Mouse (Mus musculus): ENCODE data around the gene Tiam2. TPM values are rescaled to one million over a fixed set of nuclear protein-coding genes. Genes with fewer than 3 reads are reported as not detected.

The Tiam2 gene
- polyA plus RNA-seq, 1 experiment: 2.5 TPM

DNA sequence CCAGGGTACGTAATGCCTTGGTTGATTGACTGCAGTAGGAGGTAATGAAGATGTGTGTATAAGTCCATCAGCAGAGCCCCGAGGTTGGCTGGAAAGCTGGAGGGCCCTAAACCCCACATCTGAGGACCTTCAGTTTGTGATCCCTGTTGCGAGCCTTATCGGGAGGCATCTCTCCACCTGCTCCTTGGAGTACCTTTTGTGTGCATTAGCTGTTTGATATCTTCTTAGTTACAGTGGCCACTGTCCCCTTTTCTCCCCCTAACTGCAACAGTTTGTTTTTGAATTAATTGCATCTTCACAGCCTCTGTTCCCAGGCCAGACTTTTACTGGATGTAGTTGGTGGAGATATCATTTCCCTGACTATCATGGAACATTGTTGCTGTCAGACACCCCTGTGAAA, 10.8 kb upstream of the Tiam2 start:
- Histone ChIP-seq H3K4me3 (ENCODE audit: low read depth, low read length) (no peak overlapping the region), H3K27me3 (ENCODE audit: control insufficient read depth, insufficient read depth, low read length, poor library complexity, severe bottlenecking) (peaks cover 6% of the 10 kb centered on the region), H3K9ac (ENCODE audit: low read depth, poor library complexity, severe bottlenecking) (no peak overlapping the region), H3K36me3 (ENCODE audit: control insufficient read depth, insufficient read depth, low read length, poor library complexity, severe bottlenecking) (no peaks in the 10 kb centered on the region), H3K4me1 (ENCODE audit: control insufficient read depth, insufficient read depth, low read length) (no peaks in the 10 kb centered on the region), H3K27ac (ENCODE audit: insufficient read depth, low read length) (no peak overlapping the region), H3K9me3 (replicated peaks; ENCODE audit: control insufficient read depth, insufficient read depth, low read length, poor library complexity, severe bottlenecking) (no peaks in the 10 kb centered on the region)
- TF ChIP-seq EP300 (IDR thresholded peaks at IDR 0.05; ENCODE audit: insufficient read depth, low read depth, low read length) (no peak), POLR2A (IDR thresholded peaks at IDR 0.05; ENCODE audit: insufficient read depth, low read length) (no peak), CTCF (IDR thresholded peaks at IDR 0.05; ENCODE audit: low read depth, low read length) (no peak)

- Histone ChIP-seq H3K36me3 (ENCODE audit: control insufficient read depth, insufficient read depth, low read length, poor library complexity, severe bottlenecking) (no peaks in the 10 kb centered on the region), H3K9ac (ENCODE audit: low read depth, poor library complexity, severe bottlenecking) (peak overlapping the region; percentile 31), H3K4me3 (ENCODE audit: low read depth, low read length) (peak overlapping the region; percentile 73), H3K4me1 (ENCODE audit: control insufficient read depth, insufficient read depth, low read length) (peaks cover 2% of the 10 kb centered on the region), H3K27ac (ENCODE audit: insufficient read depth, low read length) (no peak overlapping the region), H3K9me3 (replicated peaks; ENCODE audit: control insufficient read depth, insufficient read depth, low read length, poor library complexity, severe bottlenecking) (no peaks in the 10 kb centered on the region), H3K27me3 (ENCODE audit: control insufficient read depth, insufficient read depth, low read length, poor library complexity, severe bottlenecking) (peaks cover 6% of the 10 kb centered on the region; the same call in 1 of the 2 replicates)
- TF ChIP-seq CTCF (IDR thresholded peaks at IDR 0.05; ENCODE audit: low read depth, low read length) (no peak), EP300 (IDR thresholded peaks at IDR 0.05; ENCODE audit: insufficient read depth, low read depth, low read length) (no peak), POLR2A (IDR thresholded peaks at IDR 0.05; ENCODE audit: insufficient read depth, low read length) (no peak)
Observed at GRCm38 (mm10) chr17:3326903-3327279, 518 bp downstream of the Tiam2 start.

DNA sequence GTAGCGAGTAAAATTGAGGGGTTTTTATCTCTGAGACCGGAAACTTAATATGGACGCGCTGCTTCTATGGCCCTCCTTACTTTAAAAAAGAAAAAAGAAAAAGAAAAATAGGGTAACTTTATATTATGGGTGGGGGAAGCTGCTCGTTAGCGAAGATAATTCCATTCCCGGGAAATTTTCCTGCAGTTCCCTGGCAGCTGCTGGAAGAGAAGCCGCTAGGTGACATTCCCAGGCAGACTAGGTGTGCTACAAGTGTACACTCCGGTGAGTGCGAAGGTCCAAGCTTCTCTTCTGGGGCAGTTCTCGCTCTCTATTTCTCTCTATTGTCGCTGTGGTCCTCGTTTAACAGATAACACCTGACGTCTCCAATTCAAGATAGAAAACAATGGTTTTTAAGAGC, 962 bp downstream of the Tiam2 start:
- Histone ChIP-seq H3K9ac (ENCODE audit: low read depth, poor library complexity, severe bottlenecking) (no peak overlapping the region), H3K4me3 (ENCODE audit: low read depth, low read length) (no peak overlapping the region; the same call in 1 of the 2 replicates), H3K27ac (ENCODE audit: insufficient read depth, low read length) (no peak overlapping the region), H3K4me1 (ENCODE audit: control insufficient read depth, insufficient read depth, low read length) (peaks cover 2% of the 10 kb centered on the region), H3K36me3 (ENCODE audit: control insufficient read depth, insufficient read depth, low read length, poor library complexity, severe bottlenecking) (no peaks in the 10 kb centered on the region), H3K9me3 (replicated peaks; ENCODE audit: control insufficient read depth, insufficient read depth, low read length, poor library complexity, severe bottlenecking) (no peaks in the 10 kb centered on the region), H3K27me3 (ENCODE audit: control insufficient read depth, insufficient read depth, low read length, poor library complexity, severe bottlenecking) (peaks cover 6% of the 10 kb centered on the region; the same call in 1 of the 2 replicates)
- TF ChIP-seq CTCF (IDR thresholded peaks at IDR 0.05; ENCODE audit: low read depth, low read length) (no peak), EP300 (IDR thresholded peaks at IDR 0.05; ENCODE audit: insufficient read depth, low read depth, low read length) (no peak), POLR2A (IDR thresholded peaks at IDR 0.05; ENCODE audit: insufficient read depth, low read length) (no peak)

GRCm38 (mm10) chr17:3328820-3329219, 2.4 kb downstream of the Tiam2 start:
- no peak for TF ChIP-seq POLR2A (IDR thresholded peaks at IDR 0.05; ENCODE audit: insufficient read depth, low read length)
- TF ChIP-seq CTCF (IDR thresholded peaks at IDR 0.05; ENCODE audit: low read depth, low read length): no peak
- TF ChIP-seq EP300 (IDR thresholded peaks at IDR 0.05; ENCODE audit: insufficient read depth, low read depth, low read length): no peak
- peaks cover 2% of the 10 kb centered on the region for H3K4me1 ChIP-seq (ENCODE audit: control insufficient read depth, insufficient read depth, low read length)
- H3K36me3 ChIP-seq (ENCODE audit: control insufficient read depth, insufficient read depth, low read length, poor library complexity, severe bottlenecking): no peaks in the 10 kb centered on the region
- H3K27ac ChIP-seq (ENCODE audit: insufficient read depth, low read length): no peak overlapping the region
- H3K9me3 ChIP-seq (replicated peaks; ENCODE audit: control insufficient read depth, insufficient read depth, low read length, poor library complexity, severe bottlenecking): no peaks in the 10 kb centered on the region
- H3K27me3 ChIP-seq (ENCODE audit: control insufficient read depth, insufficient read depth, low read length, poor library complexity, severe bottlenecking): peaks cover 6% of the 10 kb centered on the region; the same call in 1 of the 2 replicates
- H3K9ac ChIP-seq (ENCODE audit: low read depth, poor library complexity, severe bottlenecking): no peak overlapping the region
- no peak overlapping the region for H3K4me3 ChIP-seq (ENCODE audit: low read depth, low read length)

- H3K9ac ChIP-seq (ENCODE audit: low read depth, poor library complexity, severe bottlenecking): no peak overlapping the region
- H3K4me3 ChIP-seq (ENCODE audit: low read depth, low read length): no peak overlapping the region
- no peaks in the 10 kb centered on the region for H3K9me3 ChIP-seq (replicated peaks; ENCODE audit: control insufficient read depth, insufficient read depth, low read length, poor library complexity, severe bottlenecking)
- H3K36me3 ChIP-seq (ENCODE audit: control insufficient read depth, insufficient read depth, low read length, poor library complexity, severe bottlenecking): no peaks in the 10 kb centered on the region
- H3K27me3 ChIP-seq (ENCODE audit: control insufficient read depth, insufficient read depth, low read length, poor library complexity, severe bottlenecking): peaks cover 6% of the 10 kb centered on the region; the same call in 1 of the 2 replicates
- peaks cover 2% of the 10 kb centered on the region for H3K4me1 ChIP-seq (ENCODE audit: control insufficient read depth, insufficient read depth, low read length)
- TF ChIP-seq POLR2A (IDR thresholded peaks at IDR 0.05; ENCODE audit: insufficient read depth, low read length) (no peak), CTCF (IDR thresholded peaks at IDR 0.05; ENCODE audit: low read depth, low read length) (no peak), EP300 (IDR thresholded peaks at IDR 0.05; ENCODE audit: insufficient read depth, low read depth, low read length) (no peak)
- H3K27ac ChIP-seq (ENCODE audit: insufficient read depth, low read length): no peak overlapping the region
Observed at GRCm38 (mm10) chr17:3329429-3329828, 3.1 kb downstream of the Tiam2 start.

GRCm38 (mm10) chr17:3331721-3332461, 5.5 kb downstream of the Tiam2 start:
- TF ChIP-seq CTCF (IDR thresholded peaks at IDR 0.05; ENCODE audit: low read depth, low read length) (no peak), POLR2A (IDR thresholded peaks at IDR 0.05; ENCODE audit: insufficient read depth, low read length) (no peak), EP300 (IDR thresholded peaks at IDR 0.05; ENCODE audit: insufficient read depth, low read depth, low read length) (no peak)
- no peaks in the 10 kb centered on the region for H3K9me3 ChIP-seq (replicated peaks; ENCODE audit: control insufficient read depth, insufficient read depth, low read length, poor library complexity, severe bottlenecking)
- no peak overlapping the region for H3K4me3 ChIP-seq (ENCODE audit: low read depth, low read length)
- peaks cover 6% of the 10 kb centered on the region; the same call in 1 of the 2 replicates for H3K27me3 ChIP-seq (ENCODE audit: control insufficient read depth, insufficient read depth, low read length, poor library complexity, severe bottlenecking)
- H3K9ac ChIP-seq (ENCODE audit: low read depth, poor library complexity, severe bottlenecking): no peak overlapping the region
- peaks cover 1% of the 10 kb centered on the region for H3K4me1 ChIP-seq (ENCODE audit: control insufficient read depth, insufficient read depth, low read length)
- H3K27ac ChIP-seq (ENCODE audit: insufficient read depth, low read length): no peak overlapping the region
- H3K36me3 ChIP-seq (ENCODE audit: control insufficient read depth, insufficient read depth, low read length, poor library complexity, severe bottlenecking): no peaks in the 10 kb centered on the region
